Mouse (Mus musculus): Measurements from ENCODE around the gene Tns4.

GRCm38 (mm10) chr11:99124635-99125029 is 35.5 kb upstream of the Tns4 start:
- TF ChIP-seq HCFC1 (IDR thresholded peaks at IDR 0.05; ENCODE audit: borderline replicate concordance, insufficient read depth, low read length), result no peak
- no peak for TF ChIP-seq CHD2 (IDR thresholded peaks at IDR 0.05; ENCODE audit: low read depth, low read length)
- TF ChIP-seq ZNF384 (IDR thresholded peaks at IDR 0.05; ENCODE audit: low read depth, low read length), result no peak
- TF ChIP-seq MAFK (IDR thresholded peaks at IDR 0.05; ENCODE audit: insufficient read depth, low read depth, low read length), result no peak
- no peak for TF ChIP-seq ZC3H11A (IDR thresholded peaks at IDR 0.05; ENCODE audit: borderline replicate concordance, low read depth, low read length)

Measured in ES-E14 (cell line).